Mouse (Mus musculus) NIH3T3 (cell line): ENCODE data around the gene Nrp1.

Source experiments
- DNase-seq: peaks from one replicate; pipeline ENCODE4 v3.0.0-alpha.2; 2012; ENCODE audit warnings: low read depth

The Nrp1 gene

DNA sequence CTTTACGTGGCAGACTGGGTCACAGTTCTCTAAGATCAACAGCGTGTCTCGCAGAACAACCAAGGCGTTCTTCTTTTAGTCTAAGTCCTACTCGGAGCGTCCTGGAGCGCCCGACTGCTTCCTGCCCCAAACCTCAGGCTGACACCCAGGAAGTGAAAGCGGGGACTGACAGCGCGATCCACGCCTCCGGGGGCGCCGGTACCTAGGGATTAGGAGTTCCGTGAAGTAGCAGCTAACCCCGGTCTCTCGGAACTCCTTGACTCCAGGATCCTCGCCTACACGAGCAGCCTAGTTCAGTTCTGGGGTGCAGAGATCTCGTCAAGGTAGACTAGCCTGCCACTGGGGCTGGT lies at the start of gene Nrp1:
TSS of gene Nrp1 (plus strand) at position 199 of the 350 bp plus-strand sequence.
- peak; percentile 67 for DNase-seq

DNA sequence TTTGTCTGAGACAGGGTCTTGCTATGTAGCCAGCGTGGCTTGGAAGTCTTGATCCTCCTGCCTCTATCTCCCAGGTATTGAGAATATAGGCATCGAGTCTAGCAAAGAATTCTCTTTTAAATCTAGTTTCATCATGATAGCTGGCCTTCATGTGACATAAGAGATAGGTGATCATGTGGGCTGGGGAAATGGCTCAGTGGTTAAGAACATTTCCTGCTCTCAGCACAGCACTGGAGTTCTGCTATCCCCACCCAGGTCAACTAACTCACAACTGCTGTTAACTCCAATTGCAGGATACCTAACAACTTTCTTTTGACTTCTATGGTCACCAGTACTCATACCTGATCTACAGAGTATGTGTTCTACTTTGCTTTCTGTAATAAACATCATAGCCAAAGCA lies 37.6 kb upstream of the Nrp1 start:
- DNase-seq, result no peak

DNA sequence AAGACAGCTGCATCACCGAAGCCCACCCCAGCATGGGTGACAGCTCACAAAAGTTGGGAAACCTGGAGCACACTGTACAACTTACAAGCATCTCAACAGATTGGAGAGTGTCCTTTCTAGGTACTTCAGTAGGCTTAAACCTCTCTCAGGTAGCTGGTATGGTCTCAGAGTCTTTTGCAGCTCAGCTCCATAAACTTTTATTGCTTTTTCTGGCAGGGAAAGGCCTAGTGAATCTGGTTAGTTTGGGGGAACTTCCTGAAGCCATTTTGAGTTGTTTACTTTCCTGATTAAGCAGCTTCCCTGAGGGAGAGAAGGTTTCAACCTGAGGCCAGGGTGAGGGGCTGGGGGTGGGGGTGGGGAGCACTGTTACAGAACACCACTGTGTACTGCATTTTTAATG lies 31.1 kb upstream of the Nrp1 start:
- no peak for DNase-seq

DNA sequence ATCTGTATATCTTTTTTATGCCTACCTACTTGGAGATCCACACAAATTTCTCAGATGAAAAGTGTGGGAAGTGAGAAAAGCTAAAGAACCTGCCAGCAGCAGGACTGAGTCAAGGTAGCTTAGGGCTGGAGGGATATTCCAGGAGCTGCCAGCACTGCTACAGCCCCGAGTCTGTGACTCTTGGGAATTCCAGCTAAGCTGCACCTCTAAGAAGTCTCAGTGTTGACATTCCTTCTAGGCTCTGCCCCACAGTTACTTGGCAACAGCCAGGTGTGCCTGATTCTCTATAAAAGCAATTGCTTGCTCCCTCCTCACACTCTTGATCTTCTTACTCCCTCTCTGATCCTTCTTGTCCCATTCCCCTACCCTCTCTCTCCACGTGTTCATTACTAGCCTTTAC lies 30.5 kb upstream of the Nrp1 start:
- no peak for DNase-seq

- no peak for DNase-seq
Observed at GRCm38 (mm10) chr8:128329502-128329901, 28.9 kb upstream of the Nrp1 start.

- DNase-seq, result no peak
Observed at GRCm38 (mm10) chr8:128335976-128336375, 22.4 kb upstream of the Nrp1 start.

- DNase-seq, result no peak
Observed at GRCm38 (mm10) chr8:128338951-128339350, 19.5 kb upstream of the Nrp1 start.

- no peak for DNase-seq
Observed at GRCm38 (mm10) chr8:128339521-128339920, 18.9 kb upstream of the Nrp1 start.

- DNase-seq, result no peak
Observed at GRCm38 (mm10) chr8:128350405-128350804, 8.0 kb upstream of the Nrp1 start.

DNA sequence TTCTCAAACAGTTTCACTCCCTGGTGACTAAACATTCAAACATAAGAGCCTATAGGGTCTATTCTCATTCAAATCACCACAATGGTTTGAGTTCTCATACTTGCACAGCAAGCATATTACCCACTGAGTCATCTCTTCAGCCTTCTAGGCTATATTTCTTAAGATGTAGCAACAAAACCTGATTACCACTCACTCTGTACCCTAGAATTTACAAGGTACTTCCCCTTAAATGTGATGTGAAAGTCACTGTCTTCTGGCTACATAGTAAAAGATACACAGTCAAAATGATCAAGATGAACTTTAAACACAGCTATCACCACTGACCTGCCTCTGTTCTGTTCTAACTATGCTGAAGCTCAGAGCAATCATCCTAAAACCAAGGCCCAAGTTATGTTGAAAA lies 7.2 kb upstream of the Nrp1 start:
- DNase-seq, result no peak

DNA sequence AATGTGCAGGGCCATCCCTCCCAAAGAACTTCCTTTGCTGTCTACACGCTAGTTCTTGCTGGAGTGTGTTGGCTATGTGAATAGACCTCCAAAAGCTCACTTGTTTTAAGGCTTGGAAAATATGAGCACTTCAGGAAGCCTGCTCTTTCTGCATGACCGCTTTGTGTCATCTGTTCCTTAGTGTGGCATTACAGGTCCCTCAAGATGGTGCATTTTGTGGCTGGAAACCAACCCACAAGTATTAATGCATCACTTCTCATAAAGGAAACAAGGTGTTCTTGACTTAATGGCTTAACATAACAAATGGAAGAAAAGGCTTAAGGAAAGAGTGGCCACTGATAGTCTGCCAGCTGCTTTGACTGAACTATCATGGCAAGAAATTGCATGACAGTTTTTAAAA lies 5.6 kb upstream of the Nrp1 start:
- no peak for DNase-seq

DNA sequence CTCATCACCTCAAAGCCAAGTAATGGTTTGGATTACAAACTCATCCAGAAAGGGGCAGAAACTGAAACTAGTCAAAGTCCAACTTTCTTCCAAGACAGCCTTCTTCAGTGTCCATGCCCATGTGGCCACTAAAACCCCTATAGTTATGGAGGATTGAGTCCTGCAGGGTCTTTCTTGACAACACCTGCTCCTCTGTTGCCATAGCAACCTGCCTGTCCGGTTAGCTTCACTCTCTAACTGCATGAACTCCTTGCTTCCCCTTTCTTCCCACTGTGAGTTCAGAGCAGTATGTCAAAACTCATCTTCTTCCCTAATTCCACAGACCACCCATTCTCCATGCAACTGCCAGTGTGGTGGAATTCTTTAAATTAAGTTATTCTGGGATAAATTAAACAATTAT lies 4.4 kb upstream of the Nrp1 start:
- DNase-seq, result no peak

- no peak for DNase-seq
Observed at GRCm38 (mm10) chr8:128355091-128355490, 3.3 kb upstream of the Nrp1 start.

DNA sequence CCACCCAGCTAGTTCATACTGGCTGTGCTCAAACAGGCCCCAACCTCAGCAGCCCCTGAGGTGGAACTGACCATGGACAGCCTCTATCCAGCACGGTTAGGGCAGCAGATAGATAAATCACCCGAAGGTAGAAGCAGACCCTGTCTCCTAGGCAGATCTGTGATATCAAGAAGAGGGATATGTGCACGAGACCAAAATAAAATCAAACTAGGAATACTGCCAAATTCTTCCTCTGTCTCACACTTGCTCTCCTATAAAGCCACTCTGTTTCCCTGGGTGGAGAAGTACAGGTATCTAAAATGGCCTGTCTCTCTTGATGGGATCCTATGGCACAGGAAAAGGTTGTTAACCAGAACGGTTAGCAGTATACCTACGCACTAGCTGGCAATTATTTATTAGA lies 2.2 kb upstream of the Nrp1 start:
- peak; percentile 18 for DNase-seq

GRCm38 (mm10) chr8:128356796-128357539 lies 1.4 kb upstream of the Nrp1 start:
- peak; percentile 90 for DNase-seq

GRCm38 (mm10) chr8:128357540-128358405 lies 631 bp upstream of the Nrp1 start:
- DNase-seq, result peak; percentile 87

DNA sequence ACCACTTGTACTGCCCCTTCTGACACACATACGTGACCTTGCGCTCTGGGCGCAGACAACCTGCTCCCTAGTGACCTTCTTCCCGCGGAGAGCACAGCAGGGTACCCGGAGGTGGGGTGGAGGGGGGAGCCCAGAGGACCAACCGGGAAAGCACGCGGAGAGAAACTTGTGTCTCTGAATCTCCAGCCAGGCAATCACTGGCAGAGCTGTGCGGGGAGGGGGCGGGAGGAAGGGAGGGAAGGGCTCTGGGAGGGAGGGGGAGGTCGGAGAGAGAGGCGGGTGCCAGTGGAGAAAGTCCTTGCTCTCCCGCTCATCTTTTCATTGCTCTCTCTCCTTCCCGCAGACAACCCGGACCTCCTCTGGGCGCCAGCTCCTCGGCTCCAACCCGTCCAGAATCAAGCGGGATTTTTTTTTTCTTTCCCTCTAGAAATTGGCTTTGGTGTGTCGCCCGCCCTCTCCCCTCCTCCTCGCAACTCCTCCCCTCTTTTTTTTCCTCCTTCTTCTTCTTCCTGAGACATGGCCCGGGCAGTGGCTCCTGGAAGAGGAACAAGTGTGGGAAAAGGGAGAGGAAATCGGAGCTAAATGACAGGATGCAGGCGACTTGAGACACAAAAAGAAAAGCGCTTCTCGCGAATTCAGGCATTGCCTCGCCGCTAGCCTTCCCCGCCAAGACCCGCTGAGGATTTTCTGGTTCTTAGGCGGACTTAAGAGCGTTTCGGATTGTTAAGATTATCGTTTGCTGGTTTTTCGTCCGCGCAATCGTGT lies 534 bp downstream of the Nrp1 start:
- DNase-seq, result peak; percentile 82

GRCm38 (mm10) chr8:128359521-128360318 lies 1.3 kb downstream of the Nrp1 start:
- peak; percentile 48 for DNase-seq

- no peak for DNase-seq
Observed at GRCm38 (mm10) chr8:128361343-128361870, 3.0 kb downstream of the Nrp1 start.

DNA sequence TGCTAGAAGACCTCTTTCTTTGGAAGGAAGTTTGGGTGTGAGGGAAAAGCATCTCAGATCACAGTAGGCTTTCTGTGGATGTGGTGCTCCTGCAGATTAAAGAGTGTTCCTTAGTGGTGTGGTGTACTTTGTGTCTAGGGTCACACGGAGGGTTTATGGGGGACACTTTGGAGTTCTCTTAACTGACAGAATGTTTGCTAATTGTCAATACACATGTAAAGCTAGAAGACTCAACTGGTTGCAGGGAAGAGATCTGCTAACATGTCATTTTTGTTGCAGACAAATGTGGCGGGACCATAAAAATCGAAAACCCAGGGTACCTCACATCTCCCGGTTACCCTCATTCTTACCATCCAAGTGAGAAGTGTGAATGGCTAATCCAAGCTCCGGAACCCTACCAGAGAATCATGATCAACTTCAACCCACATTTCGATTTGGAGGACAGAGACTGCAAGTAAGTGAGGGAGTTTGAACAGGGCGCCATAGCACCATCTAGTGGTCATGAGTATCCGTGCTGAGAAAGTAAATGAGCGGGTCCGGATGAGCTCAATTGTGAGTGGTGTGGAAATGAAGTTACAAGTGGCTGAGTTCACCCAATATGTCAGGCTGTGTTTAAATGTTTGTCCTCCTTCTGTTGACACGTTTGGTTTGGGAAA lies 4.7 kb downstream of the Nrp1 start:
- DNase-seq, result peak; percentile 93

GRCm38 (mm10) chr8:128370496-128370895 lies 12.1 kb downstream of the Nrp1 start:
- no peak for DNase-seq
